9 mouse cellular contexts compared by ENCODE assay signal in the genomic region with DNA sequence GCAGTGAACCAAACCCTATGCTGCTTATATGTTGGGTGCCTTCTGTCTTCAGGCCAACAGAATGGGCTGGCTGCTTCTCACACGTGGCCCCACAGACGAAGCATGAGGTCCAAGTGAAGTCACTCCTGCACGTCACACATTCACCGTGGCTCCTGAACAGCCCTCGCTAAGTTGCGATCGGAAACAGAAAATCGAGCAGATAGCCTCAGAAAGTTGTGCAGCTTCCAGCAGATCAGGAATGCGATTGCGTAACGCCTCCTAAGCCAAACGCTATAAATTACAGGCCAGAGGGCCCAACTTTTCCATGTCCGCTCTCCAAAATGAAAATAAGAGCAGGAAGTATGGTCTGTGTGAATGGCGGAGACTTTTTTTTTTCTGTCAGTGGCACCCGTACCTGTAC. TPM values are rescaled to one million over a fixed set of nuclear protein-coding genes. Genes with fewer than 3 reads are reported as not detected.
DNase-seq lines count a peak whose midpoint lies in the region; ATAC-seq lines count a peak whose summit lies in the region.
"Had no signal": no experiment of that assay in that cellular context is flagged by ENCODE, and none has a peak within 500 bp of the region (broad histone marks: within the 10 kb centered on the region; RNA-seq: fewer than 3 reads in every experiment).

No protein-coding gene starts in this region.

- H3K27me3 ChIP-seq in kidney, embryonic 16.5 days (ENCODE audit: insufficient read depth, low read length): no peaks in the 10 kb centered on the region
- H3K27me3 ChIP-seq in midbrain, embryonic 15.5 days (replicated peaks): no peaks in the 10 kb centered on the region

- H3K9me3 ChIP-seq in kidney, embryonic 16.5 days (ENCODE audit: low read length): no peaks in the 10 kb centered on the region
- H3K9me3 ChIP-seq in midbrain, embryonic 15.5 days: no peaks in the 10 kb centered on the region

- WGBS in kidney, embryonic 16.5 days: 21% methylated on average over 15 of the region's 15 CpGs
- 87% methylated on average over 15 of the region's 15 CpGs for WGBS in midbrain, embryonic 15.5 days

- peak overlapping the region; percentile 35; the same call in 1 of the 2 replicates for H3K9ac ChIP-seq in kidney, embryonic 16.5 days (replicated peaks; ENCODE audit: low read length)
- no peak overlapping the region for H3K9ac ChIP-seq in midbrain, embryonic 15.5 days
- H3K9ac ChIP-seq: liver, embryonic 14.5 days had no signal

- no peak overlapping the region for H3K4me3 ChIP-seq in kidney, embryonic 16.5 days (ENCODE audit: low read length)
- H3K4me3 ChIP-seq in midbrain, embryonic 15.5 days: no peak overlapping the region

- peak overlapping the region; percentile 36 for H3K4me2 ChIP-seq in kidney, embryonic 16.5 days (replicated peaks; ENCODE audit: low read depth, low read length)
- H3K4me2 ChIP-seq in midbrain, embryonic 15.5 days: no peak overlapping the region

- H3K27ac ChIP-seq in kidney, embryonic 16.5 days (ENCODE audit: low read length): peak overlapping the region; percentile 67
- H3K27ac ChIP-seq in midbrain, embryonic 15.5 days: peak overlapping the region; percentile 23; the same call in 1 of the 2 replicates
- H3K27ac ChIP-seq: liver, embryonic 14.5 days had no signal

- H3K4me1 ChIP-seq in kidney, embryonic 16.5 days (ENCODE audit: insufficient read depth, low read length): peaks cover 69% of the 10 kb centered on the region
- H3K4me1 ChIP-seq in midbrain, embryonic 15.5 days: peaks cover 30% of the 10 kb centered on the region; the same call in 1 of the 2 replicates

- peak; percentile 56 for DNase-seq in urinary bladder, postnatal 25 days (ENCODE audit: low spot score)
- DNase-seq in urinary bladder, postnatal 4 days (ENCODE audit: low spot score in 2 of 2): no peak
- DNase-seq in heart, adult 8-10 months (ENCODE audit: low spot score): peak; percentile 55
- no peak for DNase-seq in thymus, postnatal 36 days
- DNase-seq in testis, postnatal 10 days (ENCODE audit: low spot score): no peak
- DNase-seq in T-cell, adult 2 months (ENCODE audit: low spot score): no peak

- ATAC-seq in kidney, embryonic 16.5 days (ENCODE audit: low FRiP score, low TSS enrichment): peak; percentile 29; the same call in 1 of the 2 replicates
- no peak for ATAC-seq in midbrain, embryonic 15.5 days (replicated peaks)

- no peaks in the 10 kb centered on the region for H3K36me3 ChIP-seq in kidney, embryonic 16.5 days (ENCODE audit: insufficient read depth, low read length)
- no peaks in the 10 kb centered on the region for H3K36me3 ChIP-seq in midbrain, embryonic 15.5 days (replicated peaks)

RNA-seq across cellular contexts. Expression of gene Glod4, which starts 48.9 kb away (rescaled TPM):
- total RNA-seq in heart, adult 8-10 months (2022): 10 to 100 TPM; 38.8 to 46.4 (median 43.1) TPM
- polyA plus RNA-seq in kidney, embryonic 16.5 days (2015; fragmentation: Nextera tagmentation; extraction: Ambion mirVana): 136 and 142 TPM in 2 replicates
- polyA plus RNA-seq in midbrain, embryonic 15.5 days (2015; fragmentation: Nextera tagmentation; extraction: Ambion mirVana): 121 and 123 TPM in 2 replicates

RNA-seq across cellular contexts. Expression of gene Mrm3, which starts 48.9 kb away (rescaled TPM):
- 10 to 100 TPM; 23.7 to 28.3 (median 26.3) TPM for total RNA-seq in heart, adult 8-10 months (2022)
- 28.7 and 29.1 TPM in 2 replicates for polyA plus RNA-seq in kidney, embryonic 16.5 days (2015; fragmentation: Nextera tagmentation; extraction: Ambion mirVana)
- 25.8 and 27.0 TPM in 2 replicates for polyA plus RNA-seq in midbrain, embryonic 15.5 days (2015; fragmentation: Nextera tagmentation; extraction: Ambion mirVana)

Comparison
In these comparisons a context has a peak if more than half of its experiments do, and no peak if none do; other contexts are left out.
1. DNase-seq: peak in urinary bladder, postnatal 25 days (single experiment) and heart, adult 8-10 months (single experiment); none in urinary bladder, postnatal 4 days (0 of 2), thymus, postnatal 36 days (0 of 2), testis, postnatal 10 days (single experiment) and T-cell, adult 2 months (single experiment).